Mouse (Mus musculus) E14TG2a.4 (cell line): ENCODE results near the gene Snap47.

Source experiments
- CTCF ChIP-seq: conservative IDR thresholded peaks from 2 replicates; pipeline ENCODE4 v1.5.1; 2014; ENCODE audit warnings: low read length
- NANOG ChIP-seq: IDR thresholded peaks from 2 replicates; pipeline ENCODE4 v1.6.1; 2014; ENCODE audit warnings: borderline replicate concordance, low read length, mixed read lengths
- POU5F1 ChIP-seq: IDR thresholded peaks from 2 replicates; pipeline ENCODE4 v1.6.1; 2014; ENCODE audit warnings: low read length, borderline replicate concordance

- TF ChIP-seq CTCF (no peak), POU5F1 (no peak), NANOG (no peak)
Observed at GRCm38 (mm10) chr11:59361291-59361690, 89.7 kb downstream of the Snap47 start.
